Mouse (Mus musculus): ENCODE measurements around the gene Prkag1. TPM values are rescaled to one million over a fixed set of nuclear protein-coding genes. Genes with fewer than 3 reads are reported as not detected.

The Prkag1 gene
- polyA plus RNA-seq, 1 experiment = 51.0 TPM

DNA sequence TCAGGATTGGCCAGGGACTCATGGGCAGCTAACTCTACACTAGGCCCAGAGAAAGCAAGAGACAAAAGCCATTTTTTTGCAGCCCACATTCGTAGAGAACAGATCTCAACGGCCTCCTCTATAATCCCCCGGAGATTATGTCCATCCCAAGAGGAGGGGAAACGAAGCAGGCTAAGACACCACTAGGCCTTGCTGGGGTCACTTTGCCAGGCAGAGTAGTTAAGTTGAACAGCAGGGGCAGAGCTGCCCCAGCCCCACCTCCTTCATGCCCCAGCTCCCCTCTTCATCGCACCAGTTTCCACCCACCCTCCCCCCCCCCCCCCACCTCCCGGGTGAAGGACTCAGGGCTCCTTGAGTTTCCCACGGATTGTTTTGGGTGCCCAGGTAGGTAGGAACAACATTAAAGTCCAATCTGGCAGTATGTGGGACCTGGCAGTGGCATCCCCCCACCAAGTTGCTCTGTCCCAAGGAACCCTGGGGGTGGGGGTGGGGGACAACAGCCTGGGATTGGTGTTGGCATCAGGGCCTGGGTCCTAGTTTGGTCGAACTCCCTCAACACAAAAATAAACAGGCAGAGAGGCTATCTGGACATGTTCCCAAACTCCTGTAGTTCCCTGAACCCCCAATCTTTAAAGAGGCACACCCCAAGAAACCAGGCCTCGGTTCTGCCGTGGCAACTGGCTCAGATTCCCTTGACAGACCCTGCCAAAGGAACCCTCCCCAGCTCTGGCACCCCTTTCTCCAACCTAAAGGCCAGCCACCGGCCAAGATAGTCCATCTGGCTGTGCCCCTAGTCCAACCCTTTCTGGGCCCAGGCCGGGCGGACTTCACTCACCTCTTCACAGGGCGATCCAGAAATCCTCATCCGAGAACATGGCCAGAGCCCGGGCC is 39.1 kb upstream of the Prkag1 start:
- H3K27ac ChIP-seq (ENCODE audit: insufficient read depth, low read length) = no peak overlapping the region

DNA sequence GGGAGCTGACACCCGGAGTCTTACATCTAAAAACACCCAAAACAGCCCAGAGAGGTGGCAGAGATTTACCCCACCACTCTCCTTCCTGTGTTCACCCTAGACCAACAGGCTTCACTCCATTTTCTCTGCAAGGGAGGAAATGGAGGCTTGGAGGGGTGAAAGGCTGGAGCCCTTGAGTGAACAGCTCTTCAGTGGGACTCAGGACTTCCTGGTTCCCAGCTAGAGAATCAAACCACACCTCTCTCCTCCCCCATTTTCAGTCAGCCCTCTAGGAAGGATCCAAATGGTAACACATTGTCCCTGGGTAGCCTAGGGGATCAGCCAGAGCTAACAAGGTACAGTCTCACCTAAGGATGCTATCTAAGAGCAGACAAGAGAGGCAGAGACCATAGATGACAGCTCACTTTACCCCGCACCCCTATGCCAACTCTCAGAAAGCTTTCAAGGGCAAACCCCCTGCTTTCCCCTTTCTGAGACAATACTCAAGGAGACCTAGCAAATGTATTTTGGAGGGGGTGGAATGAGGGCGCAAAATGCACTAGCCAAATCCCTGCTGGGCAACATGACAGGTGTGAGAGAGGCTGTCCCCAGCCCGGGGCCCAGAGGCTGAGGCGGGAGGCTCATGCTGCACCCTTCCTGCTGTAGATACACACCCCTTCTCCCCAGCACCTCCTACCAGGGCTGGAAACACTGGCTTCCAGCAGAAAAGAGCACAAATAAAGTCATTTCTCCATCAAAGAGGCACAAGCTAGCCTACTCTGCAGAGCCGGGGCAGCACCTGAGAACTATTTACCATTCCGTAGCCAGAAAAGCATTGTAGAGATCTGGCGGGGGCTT is 38.2 kb upstream of the Prkag1 start:
- peak overlapping the region; percentile 96 for H3K9ac ChIP-seq (ENCODE audit: low read depth, poor library complexity, severe bottlenecking)
- H3K27me3 ChIP-seq (ENCODE audit: control insufficient read depth, insufficient read depth, low read length, poor library complexity, severe bottlenecking) = no peaks in the 10 kb centered on the region
- H3K27ac ChIP-seq (ENCODE audit: insufficient read depth, low read length) = no peak overlapping the region
- H3K4me1 ChIP-seq (ENCODE audit: control insufficient read depth, insufficient read depth, low read length) = peaks cover 2% of the 10 kb centered on the region
- H3K9me3 ChIP-seq (replicated peaks; ENCODE audit: control insufficient read depth, insufficient read depth, low read length, poor library complexity, severe bottlenecking) = no peaks in the 10 kb centered on the region
- H3K36me3 ChIP-seq (ENCODE audit: control insufficient read depth, insufficient read depth, low read length, poor library complexity, severe bottlenecking) = peaks cover 20% of the 10 kb centered on the region
- peak overlapping the region; percentile 54 for H3K4me3 ChIP-seq (ENCODE audit: low read depth, low read length)
- TF ChIP-seq POLR2A (IDR thresholded peaks at IDR 0.05; ENCODE audit: insufficient read depth, low read length) = no peak
- TF ChIP-seq CTCF (IDR thresholded peaks at IDR 0.05; ENCODE audit: low read depth, low read length) = no peak
- TF ChIP-seq EP300 (IDR thresholded peaks at IDR 0.05; ENCODE audit: insufficient read depth, low read depth, low read length) = no peak

More for the DNA sequence above, 39.1 kb upstream of the Prkag1 start:
- Histone ChIP-seq H3K36me3 (ENCODE audit: control insufficient read depth, insufficient read depth, low read length, poor library complexity, severe bottlenecking) (peaks cover 11% of the 10 kb centered on the region), H3K9me3 (replicated peaks; ENCODE audit: control insufficient read depth, insufficient read depth, low read length, poor library complexity, severe bottlenecking) (no peaks in the 10 kb centered on the region), H3K27me3 (ENCODE audit: control insufficient read depth, insufficient read depth, low read length, poor library complexity, severe bottlenecking) (no peaks in the 10 kb centered on the region), H3K4me1 (ENCODE audit: control insufficient read depth, insufficient read depth, low read length) (peaks cover 2% of the 10 kb centered on the region), H3K9ac (ENCODE audit: low read depth, poor library complexity, severe bottlenecking) (peak overlapping the region; percentile 96), H3K4me3 (ENCODE audit: low read depth, low read length) (peak overlapping the region; percentile 91)
- TF ChIP-seq CTCF (IDR thresholded peaks at IDR 0.05; ENCODE audit: low read depth, low read length) (no peak), POLR2A (IDR thresholded peaks at IDR 0.05; ENCODE audit: insufficient read depth, low read length) (no peak), EP300 (IDR thresholded peaks at IDR 0.05; ENCODE audit: insufficient read depth, low read depth, low read length) (no peak)

DNA sequence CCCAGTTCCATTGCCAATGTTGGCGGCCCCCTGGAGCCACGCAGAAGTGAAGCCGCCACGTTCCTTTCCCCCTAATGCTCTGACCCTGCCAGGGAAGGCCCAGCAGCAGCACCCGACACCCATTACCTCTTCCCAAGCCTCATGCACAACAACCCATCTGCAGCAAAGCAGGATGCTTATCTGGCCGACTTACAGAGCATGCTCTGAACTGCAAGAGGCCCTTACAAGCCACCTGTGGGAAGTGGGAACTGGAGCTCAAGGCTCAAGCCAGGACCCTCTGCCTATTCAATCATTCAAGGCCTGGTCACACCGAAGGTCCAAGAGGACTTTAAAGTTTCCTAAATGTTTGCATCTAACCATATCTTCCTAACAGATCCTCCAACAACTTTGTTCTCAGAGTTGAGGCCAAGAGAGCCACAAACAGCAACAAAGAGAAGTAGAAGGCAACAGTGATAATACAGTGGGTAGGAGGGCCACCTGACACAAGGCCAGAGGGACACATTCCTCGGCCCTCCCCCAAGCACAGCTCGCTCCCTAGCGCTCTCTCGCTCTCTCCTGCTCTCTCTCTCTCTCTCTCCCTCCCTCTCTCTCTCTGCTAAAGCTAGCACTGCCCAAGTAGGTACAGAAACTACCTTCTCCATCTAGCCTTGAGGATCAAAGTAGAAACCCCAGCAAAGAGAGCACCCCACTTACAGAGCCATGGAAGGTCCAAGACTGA is 37.2 kb upstream of the Prkag1 start:
- peaks cover 2% of the 10 kb centered on the region for H3K4me1 ChIP-seq (ENCODE audit: control insufficient read depth, insufficient read depth, low read length)
- H3K27ac ChIP-seq (ENCODE audit: insufficient read depth, low read length) = no peak overlapping the region
- no peak overlapping the region for H3K9ac ChIP-seq (ENCODE audit: low read depth, poor library complexity, severe bottlenecking)
- peaks cover 28% of the 10 kb centered on the region for H3K36me3 ChIP-seq (ENCODE audit: control insufficient read depth, insufficient read depth, low read length, poor library complexity, severe bottlenecking)
- no peak overlapping the region for H3K4me3 ChIP-seq (ENCODE audit: low read depth, low read length)
- H3K27me3 ChIP-seq (ENCODE audit: control insufficient read depth, insufficient read depth, low read length, poor library complexity, severe bottlenecking) = no peaks in the 10 kb centered on the region
- TF ChIP-seq EP300 (IDR thresholded peaks at IDR 0.05; ENCODE audit: insufficient read depth, low read depth, low read length) (no peak), POLR2A (IDR thresholded peaks at IDR 0.05; ENCODE audit: insufficient read depth, low read length) (no peak), CTCF (IDR thresholded peaks at IDR 0.05; ENCODE audit: low read depth, low read length) (no peak)
- H3K9me3 ChIP-seq (replicated peaks; ENCODE audit: control insufficient read depth, insufficient read depth, low read length, poor library complexity, severe bottlenecking) = no peaks in the 10 kb centered on the region

DNA sequence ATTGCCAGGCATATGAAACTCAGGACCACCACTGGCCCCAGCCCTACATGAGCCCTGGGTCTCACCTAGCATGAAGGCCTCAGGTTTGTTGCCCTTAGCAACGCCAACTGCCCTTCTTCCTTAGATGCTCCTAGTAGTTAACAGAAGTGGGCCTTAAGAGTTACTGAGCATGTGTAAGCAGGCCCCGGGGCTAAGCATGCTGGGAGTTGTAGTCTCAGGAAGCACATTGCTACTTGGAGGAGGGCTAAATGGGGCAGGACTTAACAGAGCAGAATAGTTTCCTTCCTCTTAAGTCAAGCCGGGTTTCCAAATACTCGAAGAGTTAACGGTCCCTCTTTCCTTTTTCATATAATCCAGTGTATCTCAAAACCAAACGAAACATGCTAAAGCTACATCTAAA is 36.0 kb upstream of the Prkag1 start:
- H3K4me1 ChIP-seq (ENCODE audit: control insufficient read depth, insufficient read depth, low read length) = peaks cover 2% of the 10 kb centered on the region
- no peaks in the 10 kb centered on the region for H3K27me3 ChIP-seq (ENCODE audit: control insufficient read depth, insufficient read depth, low read length, poor library complexity, severe bottlenecking)
- no peak for TF ChIP-seq EP300 (IDR thresholded peaks at IDR 0.05; ENCODE audit: insufficient read depth, low read depth, low read length)
- no peak for TF ChIP-seq CTCF (IDR thresholded peaks at IDR 0.05; ENCODE audit: low read depth, low read length)
- TF ChIP-seq POLR2A (IDR thresholded peaks at IDR 0.05; ENCODE audit: insufficient read depth, low read length) = no peak
- no peak overlapping the region for H3K9ac ChIP-seq (ENCODE audit: low read depth, poor library complexity, severe bottlenecking)
- H3K9me3 ChIP-seq (replicated peaks; ENCODE audit: control insufficient read depth, insufficient read depth, low read length, poor library complexity, severe bottlenecking) = no peaks in the 10 kb centered on the region
- peaks cover 40% of the 10 kb centered on the region for H3K36me3 ChIP-seq (ENCODE audit: control insufficient read depth, insufficient read depth, low read length, poor library complexity, severe bottlenecking)
- no peak overlapping the region for H3K27ac ChIP-seq (ENCODE audit: insufficient read depth, low read length)
- H3K4me3 ChIP-seq (ENCODE audit: low read depth, low read length) = no peak overlapping the region

- TF ChIP-seq POLR2A (IDR thresholded peaks at IDR 0.05; ENCODE audit: insufficient read depth, low read length) (no peak), EP300 (IDR thresholded peaks at IDR 0.05; ENCODE audit: insufficient read depth, low read depth, low read length) (no peak), CTCF (IDR thresholded peaks at IDR 0.05; ENCODE audit: low read depth, low read length) (no peak)
- Histone ChIP-seq H3K9ac (ENCODE audit: low read depth, poor library complexity, severe bottlenecking) (no peak overlapping the region), H3K36me3 (ENCODE audit: control insufficient read depth, insufficient read depth, low read length, poor library complexity, severe bottlenecking) (peaks cover 45% of the 10 kb centered on the region), H3K27me3 (ENCODE audit: control insufficient read depth, insufficient read depth, low read length, poor library complexity, severe bottlenecking) (no peaks in the 10 kb centered on the region), H3K9me3 (replicated peaks; ENCODE audit: control insufficient read depth, insufficient read depth, low read length, poor library complexity, severe bottlenecking) (no peaks in the 10 kb centered on the region), H3K4me3 (ENCODE audit: low read depth, low read length) (no peak overlapping the region), H3K4me1 (ENCODE audit: control insufficient read depth, insufficient read depth, low read length) (peaks cover 2% of the 10 kb centered on the region), H3K27ac (ENCODE audit: insufficient read depth, low read length) (no peak overlapping the region)
Measured at GRCm38 (mm10) chr15:98866501-98866900, 35.2 kb upstream of the Prkag1 start.
